Mouse (Mus musculus) hindbrain, embryonic 14.5 days (tissue): Measurements from ENCODE around the gene Krt13. TPM values are rescaled to one million over a fixed set of nuclear protein-coding genes. Genes with fewer than 3 reads are reported as not detected.

Experiments
- ATAC-seq: fragments of 200-750 bp; cut with Nextera tagmentation; 2 replicates; pipeline ENCODE4 v1.8.0; 2017; ENCODE audit warnings: moderate number of reproducible peaks, mild to moderate bottlenecking, moderate TSS enrichment, moderate library complexity; ENCODE audit not compliant: low FRiP score
- DNase-seq: peaks from one replicate; pipeline ENCODE4 v3.0.0-alpha.2; 2015; ENCODE audit warnings: low spot score
- H3K27ac ChIP-seq: fragments of 300-500 bp; sonication (generic); 2 replicates; pipeline ENCODE4 v1.5.1; 2014; ENCODE audit warnings: mild to moderate bottlenecking, moderate library complexity
- H3K27me3 ChIP-seq: fragments of 300-500 bp; sonication (generic); 2 replicates; pipeline ENCODE4 v1.6.1; 2014; ENCODE audit warnings: mild to moderate bottlenecking, low read length, mixed read lengths; ENCODE audit not compliant: control insufficient read depth, insufficient read depth
- H3K36me3 ChIP-seq: fragments of 300-500 bp; sonication (generic); replicated peaks from 2 replicates; pipeline ENCODE4 v1.6.1; 2014; ENCODE audit not compliant: control insufficient read depth, insufficient read depth
- H3K4me1 ChIP-seq: fragments of 300-500 bp; sonication (generic); replicated peaks from 2 replicates; pipeline ENCODE4 v1.6.1; 2014; ENCODE audit warnings: antibody characterized with exemption, low read length, mixed read lengths; ENCODE audit not compliant: control insufficient read depth, insufficient read depth
- H3K4me2 ChIP-seq: fragments of 300-500 bp; sonication (generic); replicated peaks from 2 replicates; pipeline ENCODE4 v1.6.1; 2014; ENCODE audit warnings: mild to moderate bottlenecking, moderate library complexity
- H3K4me3 ChIP-seq: fragments of 300-500 bp; sonication (generic); replicated peaks from 2 replicates; pipeline ENCODE4 v1.5.1; 2014; ENCODE audit warnings: mild to moderate bottlenecking, low read length
- H3K9ac ChIP-seq: fragments of 300-500 bp; sonication (generic); 2 replicates; pipeline ENCODE4 v1.6.1; 2014
- H3K9me3 ChIP-seq: fragments of 300-500 bp; sonication (generic); 2 replicates; pipeline ENCODE4 v1.6.1; 2016; ENCODE audit warnings: low read length; ENCODE audit not compliant: control insufficient read depth
- WGBS: fragments of 180-500 bp; shearing (Covaris S2); extraction: QIAGEN DNeasy Blood & Tissue Kit; methylation state at CpG from one replicate; pipeline ENCODE4 v1.1.7; 2014; 5-methylcytosine and 5-hydroxymethylcytosine counted together
- polyA plus RNA-seq: library from polyadenylated mRNA; unstranded; fragments of >200 nt; fragmentation: Nextera tagmentation; extraction: Ambion mirVana; gene quantifications from 2 replicates; pipeline ENCODE4 v1.2.1, GENCODE M21; 2014

The Krt13 gene
- polyA plus RNA-seq, 1 experiment from 2014 or later: not detected

DNA sequence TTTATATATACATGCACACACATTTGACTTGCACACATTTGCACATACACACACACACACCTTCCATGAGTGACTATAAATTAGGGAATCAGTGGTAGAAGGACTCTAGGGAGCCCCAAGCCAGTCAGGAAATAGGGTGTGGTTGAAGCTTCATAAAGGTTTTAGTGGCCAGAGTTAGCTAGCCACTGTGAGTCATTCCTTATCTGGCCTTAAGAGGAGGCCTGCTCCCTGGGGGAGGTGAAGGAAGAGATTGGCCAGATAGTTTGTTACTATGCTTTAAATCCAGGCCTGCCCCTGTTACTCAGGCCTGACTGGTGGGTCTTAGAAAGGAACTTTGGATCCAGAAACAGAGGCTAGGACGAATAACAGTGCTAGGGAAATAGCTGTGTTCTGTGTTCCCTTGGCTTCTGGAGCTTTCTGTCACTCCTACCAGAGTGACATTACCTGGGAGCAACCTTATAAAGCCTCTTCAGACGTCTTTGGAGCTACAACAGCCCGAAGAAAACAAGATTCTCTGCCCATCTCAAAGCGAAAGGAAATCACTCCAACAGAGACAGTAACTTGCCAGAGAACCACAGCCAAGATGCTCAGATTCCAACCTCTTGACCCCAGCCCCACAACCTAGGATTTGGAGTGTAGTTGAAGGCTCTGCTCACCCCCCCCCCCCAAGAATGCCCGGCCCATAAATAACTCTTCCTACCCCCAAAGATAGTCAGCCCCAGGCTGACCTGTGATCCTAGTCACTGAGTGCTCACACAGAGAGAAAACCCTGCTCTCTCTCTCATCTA lies 26.4 kb upstream of the Krt13 start:
- H3K27me3 ChIP-seq: peaks cover 38% of the 10 kb centered on the region
- no peak overlapping the region for H3K27ac ChIP-seq
- H3K4me3 ChIP-seq: no peak overlapping the region
- no peak overlapping the region for H3K4me2 ChIP-seq
- H3K9ac ChIP-seq: no peak overlapping the region
- H3K4me1 ChIP-seq: peaks cover 3% of the 10 kb centered on the region
- no peaks in the 10 kb centered on the region for H3K36me3 ChIP-seq
- no peak for ATAC-seq
- no peaks in the 10 kb centered on the region for H3K9me3 ChIP-seq
- 78% methylated on average over 5 of the region's 5 CpGs for WGBS
- no peak for DNase-seq

- Histone ChIP-seq H3K9ac (0 out of 2 replicates have a peak overlapping the region, but pooled peaks have one; percentile 11), H3K4me2 (peak overlapping the region; percentile 48), H3K36me3 (no peaks in the 10 kb centered on the region), H3K4me1 (peaks cover 3% of the 10 kb centered on the region), H3K27ac (no peak overlapping the region), H3K4me3 (peak overlapping the region; percentile 17), H3K9me3 (no peaks in the 10 kb centered on the region), H3K27me3 (peaks cover 38% of the 10 kb centered on the region)
- DNase-seq (no peak), ATAC-seq (no peak)
- 2% methylated on average over 13 of the region's 13 CpGs for WGBS
These were observed 24.6 kb upstream of the Krt13 start for GRCm38 (mm10) chr11:100145858-100146560.

GRCm38 (mm10) chr11:100145104-100145503 lies 23.7 kb upstream of the Krt13 start:
- Histone ChIP-seq H3K27me3 (peaks cover 38% of the 10 kb centered on the region), H3K36me3 (no peaks in the 10 kb centered on the region), H3K4me3 (peak overlapping the region; percentile 17), H3K4me2 (peak overlapping the region; percentile 48), H3K9me3 (no peaks in the 10 kb centered on the region), H3K4me1 (peaks cover 3% of the 10 kb centered on the region), H3K27ac (no peak overlapping the region), H3K9ac (no peak overlapping the region)
- no peak for DNase-seq
- WGBS: 2% methylated on average over 20 of the region's 20 CpGs
- ATAC-seq: no peak

- peaks cover 11% of the 10 kb centered on the region for H3K4me1 ChIP-seq
- no peaks in the 10 kb centered on the region for H3K9me3 ChIP-seq
- H3K9ac ChIP-seq: no peak overlapping the region
- H3K27me3 ChIP-seq: peaks cover 23% of the 10 kb centered on the region
- no peak overlapping the region for H3K4me3 ChIP-seq
- H3K27ac ChIP-seq: no peak overlapping the region
- DNase-seq (no peak), ATAC-seq (no peak)
- 85% methylated on average over 21 of the region's 21 CpGs for WGBS
- no peaks in the 10 kb centered on the region for H3K36me3 ChIP-seq
- H3K4me2 ChIP-seq: no peak overlapping the region
These were observed 19.6 kb upstream of the Krt13 start for GRCm38 (mm10) chr11:100140966-100141365.

GRCm38 (mm10) chr11:100139391-100139790 lies 18.0 kb upstream of the Krt13 start:
- ATAC-seq (no peak), DNase-seq (no peak)
- H3K9ac ChIP-seq: no peak overlapping the region
- no peak overlapping the region for H3K4me2 ChIP-seq
- H3K4me3 ChIP-seq: no peak overlapping the region
- H3K4me1 ChIP-seq: peaks cover 8% of the 10 kb centered on the region; the same call in 1 of the 2 replicates
- 93% methylated on average over 2 of the region's 2 CpGs for WGBS
- no peaks in the 10 kb centered on the region for H3K36me3 ChIP-seq
- H3K9me3 ChIP-seq: no peaks in the 10 kb centered on the region
- H3K27ac ChIP-seq: no peak overlapping the region
- H3K27me3 ChIP-seq: peaks cover 7% of the 10 kb centered on the region

DNA sequence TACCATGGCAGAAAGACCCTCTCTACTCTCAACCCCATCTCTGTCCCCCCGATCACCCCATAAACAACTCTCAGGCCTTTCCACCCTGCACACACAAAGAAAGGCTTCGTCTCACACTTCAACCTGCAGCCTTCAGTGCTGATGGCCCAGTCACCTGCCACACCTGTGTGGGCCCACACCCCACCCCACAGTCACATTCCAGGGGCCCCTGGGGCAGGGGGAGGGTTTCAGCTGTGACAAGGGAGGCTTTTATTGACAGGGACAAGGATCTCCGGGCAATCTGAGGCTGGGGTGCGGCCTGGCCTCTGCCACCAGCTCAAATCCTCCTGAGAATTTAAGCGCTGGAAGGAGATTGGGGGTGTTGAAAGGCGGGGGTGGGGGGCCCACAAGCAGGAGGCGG lies 17.4 kb upstream of the Krt13 start:
- no peak overlapping the region for H3K4me2 ChIP-seq
- H3K9ac ChIP-seq: no peak overlapping the region
- peaks cover 2% of the 10 kb centered on the region; the same call in 1 of the 2 replicates for H3K27me3 ChIP-seq
- H3K27ac ChIP-seq: no peak overlapping the region
- ATAC-seq (no peak), DNase-seq (no peak)
- WGBS: 52% methylated on average over 7 of the region's 7 CpGs
- H3K9me3 ChIP-seq: no peaks in the 10 kb centered on the region
- H3K4me1 ChIP-seq: peaks cover 8% of the 10 kb centered on the region; the same call in 1 of the 2 replicates
- H3K4me3 ChIP-seq: no peak overlapping the region
- no peaks in the 10 kb centered on the region for H3K36me3 ChIP-seq

DNA sequence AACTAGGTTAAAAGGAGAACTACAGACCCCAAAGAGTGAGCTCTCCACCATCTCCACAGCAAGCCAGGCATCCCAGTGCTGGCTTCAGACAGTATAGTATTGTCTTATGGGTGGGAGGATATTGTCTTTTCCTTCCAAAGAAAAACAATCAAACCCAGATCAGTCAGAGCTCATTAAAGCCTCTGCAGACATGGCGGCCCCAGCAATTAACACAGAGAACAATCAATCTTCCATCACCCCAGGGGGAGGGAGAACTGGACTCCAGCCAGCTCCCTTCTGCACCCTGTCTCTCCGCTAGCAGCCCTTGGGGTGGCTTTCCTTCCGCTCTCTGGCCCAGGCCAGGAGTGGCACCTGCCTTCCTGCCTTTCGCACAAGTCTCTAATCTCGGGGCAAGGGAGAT lies 16.3 kb upstream of the Krt13 start:
- H3K27me3 ChIP-seq: no peaks in the 10 kb centered on the region
- no peak overlapping the region for H3K9ac ChIP-seq
- no peak overlapping the region for H3K27ac ChIP-seq
- no peak overlapping the region for H3K4me2 ChIP-seq
- H3K9me3 ChIP-seq: no peaks in the 10 kb centered on the region
- no peak for DNase-seq
- no peaks in the 10 kb centered on the region for H3K36me3 ChIP-seq
- WGBS: 25% methylated on average over 5 of the region's 5 CpGs
- peaks cover 8% of the 10 kb centered on the region; the same call in 1 of the 2 replicates for H3K4me1 ChIP-seq
- H3K4me3 ChIP-seq: no peak overlapping the region
- no peak for ATAC-seq

- H3K9me3 ChIP-seq: no peaks in the 10 kb centered on the region
- WGBS: 39% methylated on average over 5 of the region's 5 CpGs
- H3K27me3 ChIP-seq: no peaks in the 10 kb centered on the region
- DNase-seq: no peak
- H3K36me3 ChIP-seq: no peaks in the 10 kb centered on the region
- H3K4me1 ChIP-seq: peaks cover 8% of the 10 kb centered on the region; the same call in 1 of the 2 replicates
- no peak overlapping the region for H3K4me3 ChIP-seq
- H3K27ac ChIP-seq: no peak overlapping the region
- ATAC-seq: no peak
- H3K4me2 ChIP-seq: no peak overlapping the region
- H3K9ac ChIP-seq: no peak overlapping the region
These were observed 15.2 kb upstream of the Krt13 start for GRCm38 (mm10) chr11:100136559-100136958.

- no peak within 1 kb of the TSS for H3K9ac ChIP-seq
- ATAC-seq (no peak), DNase-seq (no peak)
- 72% methylated on average over 7 of the region's 7 CpGs for WGBS
- H3K9me3 ChIP-seq: no peaks in the 10 kb centered on the region
- no peak within 1 kb of the TSS for H3K27ac ChIP-seq
- no peak within 1 kb of the TSS for H3K4me3 ChIP-seq
- H3K4me1 ChIP-seq: peaks cover 8% of the 10 kb centered on the region; the same call in 1 of the 2 replicates
- H3K4me2 ChIP-seq: no peak within 1 kb of the TSS
- H3K36me3 ChIP-seq: no peaks in the 10 kb centered on the region
- H3K27me3 ChIP-seq: no peaks in the 10 kb centered on the region
These were observed 14.4 kb upstream of the Krt13 start, which contains the start of gene Krt15 for GRCm38 (mm10) chr11:100135731-100136130. Krt15 (minus strand) TSS chr11:100135928.
